Mouse (Mus musculus): ENCODE measurements at regions not wholly inside any gene's neighbourhood (a gene's known extent, or its start where the extent isn't known, plus 50 kb on each side); places are given as distances from the start of the nearest gene placed in this dataset.

GRCm38 (mm10) chr1:137332108-137332769 is 372.0 kb upstream of the Nr5a2 start:
- no peak for DNase-seq (ENCODE audit: low read depth, low spot score)

GRCm38 (mm10) chr1:137331746-137332107 is 371.5 kb upstream of the Nr5a2 start:
- no peak for DNase-seq (ENCODE audit: low read depth, low spot score)

- peak; percentile 14 for DNase-seq (ENCODE audit: low read depth, low spot score)
These were observed 370.4 kb upstream of the Nr5a2 start for GRCm38 (mm10) chr1:137330634-137331033.

GRCm38 (mm10) chr1:137323884-137324594 is 363.8 kb upstream of the Nr5a2 start:
- peak; percentile 5 for DNase-seq (ENCODE audit: low read depth, low spot score)

- DNase-seq (ENCODE audit: low read depth, low spot score): no peak
These were observed 362.9 kb upstream of the Nr5a2 start for GRCm38 (mm10) chr1:137323035-137323680.

- DNase-seq (ENCODE audit: low read depth, low spot score): no peak
These were observed 342.6 kb upstream of the Nr5a2 start for GRCm38 (mm10) chr1:137302757-137303422.

- no peak for DNase-seq (ENCODE audit: low read depth, low spot score)
These were observed 337.7 kb upstream of the Nr5a2 start for GRCm38 (mm10) chr1:137297780-137298569.

- DNase-seq (ENCODE audit: low read depth, low spot score): no peak
These were observed 329.2 kb upstream of the Nr5a2 start for GRCm38 (mm10) chr1:137289456-137289855.

GRCm38 (mm10) chr1:137283291-137283690 is 323.0 kb upstream of the Nr5a2 start:
- no peak for DNase-seq (ENCODE audit: low read depth, low spot score)

GRCm38 (mm10) chr1:137282457-137282856 is 322.2 kb upstream of the Nr5a2 start:
- DNase-seq (ENCODE audit: low read depth, low spot score): no peak

GRCm38 (mm10) chr1:137280391-137281386 is 320.4 kb upstream of the Nr5a2 start:
- no peak for DNase-seq (ENCODE audit: low read depth, low spot score)

- no peak for DNase-seq (ENCODE audit: low read depth, low spot score)
These were observed 319.7 kb upstream of the Nr5a2 start for GRCm38 (mm10) chr1:137279981-137280380.

- DNase-seq (ENCODE audit: low read depth, low spot score): no peak
These were observed 310.7 kb upstream of the Nr5a2 start for GRCm38 (mm10) chr1:137270659-137271612.

GRCm38 (mm10) chr1:137262806-137263370 is 302.6 kb upstream of the Nr5a2 start:
- no peak for DNase-seq (ENCODE audit: low read depth, low spot score)

- no peak for DNase-seq (ENCODE audit: low read depth, low spot score)
These were observed 301.9 kb upstream of the Nr5a2 start for GRCm38 (mm10) chr1:137262121-137262525.

GRCm38 (mm10) chr1:137256294-137256693 is 296.0 kb upstream of the Nr5a2 start:
- no peak for DNase-seq (ENCODE audit: low read depth, low spot score)

GRCm38 (mm10) chr1:137255041-137255440 is 294.8 kb upstream of the Nr5a2 start:
- DNase-seq (ENCODE audit: low read depth, low spot score): no peak

- DNase-seq (ENCODE audit: low read depth, low spot score): no peak
These were observed 294.4 kb upstream of the Nr5a2 start for GRCm38 (mm10) chr1:137254634-137255033.

- DNase-seq (ENCODE audit: low read depth, low spot score): no peak
These were observed 266.8 kb upstream of the Nr5a2 start for GRCm38 (mm10) chr1:137227098-137227485.

Data from CD4-positive helper T cell, adult 2 months (primary cell).